Mouse (Mus musculus) CD8-positive naive resting alpha-beta T cell, adult 57 days (primary cell): Measurements from ENCODE around the gene Bivm. TPM values are rescaled to one million over a fixed set of nuclear protein-coding genes. Genes with fewer than 3 reads are reported as not detected.

Experiments
- total RNA-seq: library from RNA; stranded (reverse); gene quantifications from one replicate; pipeline ENCODE4 v1.2.4, GENCODE M21; 2023

Bivm gene
- total RNA-seq = 6.5 TPM

GRCm38 (mm10) chr1:44118239-44119054 is at the start of gene Bivm, which contains the start of gene Kdelc1:
Bivm (plus strand) TSS chr1:44118957.
Kdelc1 (minus strand) TSS chr1:44118808.

GRCm38 (mm10) chr1:44102259-44102717 is 16.5 kb upstream of the Bivm start, which contains the start of gene Tex30:
Tex30 (minus strand) TSS chr1:44102441.

GRCm38 (mm10) chr1:44147563-44148381 is 29.0 kb downstream of the Bivm start, which contains the start of gene Ercc5:
Ercc5 (plus strand) TSS chr1:44147744.

Other genes with a start within 250 kb of the Bivm start
- gene Tpp2, start 185.3 kb upstream of the Bivm start, total RNA-seq = 109 TPM
- not detected for gene Mettl21c, start 98.9 kb upstream of the Bivm start, total RNA-seq
- gene Gm8251, start 57.0 kb upstream of the Bivm start, total RNA-seq = 0.28 TPM
- gene Tex30, start 16.5 kb upstream of the Bivm start, total RNA-seq = 33.5 TPM
- 3.5 TPM for gene Kdelc1, start 149 bp upstream of the Bivm start, total RNA-seq
- gene Ercc5, start 28.8 kb downstream of the Bivm start, total RNA-seq = 28.5 TPM
- not detected for gene Mettl21e, start 100.0 kb downstream of the Bivm start, total RNA-seq